Mouse (Mus musculus): Measurements from ENCODE around the gene Prnp.

The Prnp gene

DNA sequence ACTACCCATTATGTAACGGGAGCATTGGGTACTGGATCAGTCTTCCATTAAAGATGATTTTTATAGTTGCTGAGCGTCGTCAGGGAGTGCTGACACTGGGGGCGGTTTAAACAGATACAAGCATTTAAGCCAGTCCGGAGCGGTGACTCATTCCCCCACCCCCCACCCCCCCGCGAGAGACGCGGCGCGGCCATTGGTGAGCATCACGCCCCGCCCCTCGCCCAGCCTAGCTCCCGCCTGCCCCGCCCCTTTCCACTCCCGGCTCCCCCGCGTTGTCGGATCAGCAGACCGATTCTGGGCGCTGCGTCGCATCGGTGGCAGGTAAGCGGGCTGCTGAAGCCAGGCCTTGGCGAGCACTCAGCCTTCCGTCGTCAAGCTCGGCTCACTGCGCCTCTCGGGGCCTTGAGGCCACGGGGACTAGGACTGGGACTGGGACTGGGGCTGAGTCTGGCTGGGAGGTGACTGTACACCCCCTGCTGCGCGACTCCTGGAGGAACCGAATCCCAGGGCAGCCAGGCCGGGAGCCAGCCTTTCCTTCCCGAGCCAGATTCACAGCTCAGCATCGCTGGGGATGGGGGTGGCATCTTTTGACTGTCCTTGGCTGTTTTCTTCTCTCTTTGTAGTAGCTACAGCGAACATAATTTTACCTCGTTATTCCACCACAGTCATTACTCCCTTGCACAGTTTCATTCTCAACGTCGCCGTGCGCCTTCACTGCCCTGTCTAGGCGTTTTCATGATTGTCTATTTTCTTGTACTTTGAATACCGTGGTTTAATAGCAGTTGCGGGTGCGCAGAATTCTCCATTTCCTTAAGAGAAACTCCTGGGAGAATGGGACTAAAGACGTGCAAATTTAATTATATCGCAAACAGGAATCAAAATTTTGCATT is at the start of gene Prnp, which contains the start of gene Prn:
Gene Prnp (plus strand): TSS at position 246 of the 890 bp plus-strand sequence.
Gene Prn (plus strand): TSS at position 275 of the 890 bp plus-strand sequence.
- DNase-seq (ENCODE audit: low read depth, low spot score): peak; percentile 99

DNA sequence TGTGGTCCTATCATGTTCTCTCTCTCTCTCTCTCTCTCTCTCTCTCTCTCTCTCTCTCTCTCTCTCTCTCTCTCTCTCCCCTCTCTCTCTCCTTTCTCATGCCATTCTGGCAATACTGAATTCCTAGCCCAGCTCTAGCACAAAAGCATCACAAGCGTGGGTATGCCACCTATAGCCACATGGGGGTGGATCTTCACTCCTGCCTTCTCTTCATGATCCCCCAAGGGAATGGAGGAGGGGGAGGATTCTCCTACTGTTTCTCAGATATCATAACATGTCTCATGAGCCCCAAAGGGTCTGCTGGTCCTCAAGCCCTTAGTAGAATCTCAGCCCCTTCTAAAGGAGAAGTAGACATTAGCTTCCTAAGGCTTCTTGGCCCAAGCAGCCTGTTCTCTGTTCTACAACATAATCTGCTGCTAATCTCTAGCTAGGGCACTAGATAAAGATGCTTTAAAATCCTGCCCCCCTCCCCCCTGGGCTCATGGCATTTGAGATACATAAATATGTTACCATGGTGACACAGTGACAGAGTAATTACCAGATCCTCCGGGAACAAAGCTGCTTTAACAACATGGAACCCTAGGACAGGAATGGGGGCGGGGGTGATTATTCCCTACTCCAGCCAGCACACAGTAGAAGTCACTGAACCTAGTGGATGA is 47.0 kb upstream of the Prnp start:
- peak; percentile 57 for DNase-seq (ENCODE audit: low read depth, low spot score)

DNA sequence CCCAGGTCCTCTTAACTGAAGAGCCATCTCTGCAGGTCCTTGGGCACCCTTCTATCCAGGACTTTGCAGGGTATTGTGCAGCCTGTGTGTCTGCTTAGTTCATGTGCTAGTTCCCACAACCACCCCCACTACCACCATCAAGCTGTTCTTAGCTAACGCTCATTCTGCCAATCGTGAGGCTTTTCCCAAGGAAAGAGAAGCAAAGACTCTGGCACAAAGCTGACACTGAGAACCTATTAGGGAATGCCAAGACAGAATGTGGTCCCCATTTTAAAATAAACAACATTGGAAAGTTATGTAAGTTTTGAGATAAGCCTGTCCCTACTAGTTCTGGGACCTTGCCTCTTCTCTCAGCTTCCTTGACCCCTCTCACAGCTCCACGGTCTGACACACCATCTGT is 46.3 kb upstream of the Prnp start:
- DNase-seq (ENCODE audit: low read depth, low spot score): peak; percentile 78

DNA sequence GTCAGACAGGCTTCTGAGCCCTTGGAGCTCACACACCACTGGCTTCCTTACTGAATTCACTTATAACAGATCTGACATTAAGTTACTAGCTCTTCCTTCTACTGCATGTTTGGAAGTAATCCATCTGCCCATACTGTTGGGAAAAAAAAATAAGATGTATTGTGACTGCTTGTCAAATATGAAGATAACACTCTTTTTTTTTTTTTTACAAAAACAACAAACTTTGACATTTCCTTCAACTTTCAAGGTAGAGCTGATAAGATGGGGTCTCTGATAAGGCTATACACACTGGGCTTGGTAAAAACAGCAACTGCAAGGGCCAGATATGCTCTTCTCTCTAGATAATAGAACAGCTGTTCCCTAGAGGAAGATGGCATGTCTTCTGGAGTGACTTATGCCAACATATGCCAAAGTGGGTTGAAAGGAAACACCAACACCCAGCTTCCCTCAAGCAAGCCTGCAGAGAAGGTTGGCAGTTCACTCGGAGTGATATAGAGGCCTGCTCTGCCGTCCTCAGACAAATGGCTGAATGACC is 45.4 kb upstream of the Prnp start:
- DNase-seq (ENCODE audit: low read depth, low spot score): peak; percentile 30

DNA sequence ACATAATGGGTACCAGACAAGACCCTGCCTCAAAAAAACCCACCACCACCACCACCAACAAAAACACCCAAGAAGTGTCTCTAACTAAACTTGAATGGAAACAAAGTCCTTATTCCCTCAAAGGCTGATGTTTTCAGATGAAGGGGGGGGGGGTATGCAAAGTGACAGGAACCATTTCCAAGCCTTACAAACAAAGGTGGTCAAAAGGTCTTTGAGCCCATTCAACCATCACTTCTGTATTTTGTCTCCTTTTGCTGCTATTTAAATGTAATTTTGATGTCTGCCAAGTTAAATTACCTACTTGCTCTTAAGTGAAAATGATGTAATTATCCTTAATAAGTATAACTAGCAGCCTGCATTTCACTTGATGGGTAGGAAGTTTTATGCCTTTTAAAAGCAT is 43.1 kb upstream of the Prnp start:
- no peak for DNase-seq (ENCODE audit: low read depth, low spot score)

DNA sequence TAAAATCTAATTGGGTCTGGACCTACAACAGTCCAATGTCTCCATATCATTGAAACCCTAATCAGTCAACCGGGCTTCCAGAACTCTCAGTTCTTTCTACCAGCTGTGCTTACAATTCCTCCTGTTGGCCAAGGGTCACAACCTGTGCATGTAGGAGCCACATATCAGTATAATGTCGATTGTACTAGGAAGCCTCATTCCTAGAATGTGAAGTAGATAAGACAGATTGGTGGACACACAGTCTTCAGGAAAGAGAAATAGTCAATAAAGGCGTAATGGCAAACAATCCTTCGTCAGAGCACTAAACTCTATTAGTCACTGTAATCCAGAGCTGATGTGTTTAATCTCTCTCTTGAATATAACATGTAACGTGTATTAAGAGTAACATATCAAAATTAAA is 40.7 kb upstream of the Prnp start:
- DNase-seq (ENCODE audit: low read depth, low spot score): no peak

DNA sequence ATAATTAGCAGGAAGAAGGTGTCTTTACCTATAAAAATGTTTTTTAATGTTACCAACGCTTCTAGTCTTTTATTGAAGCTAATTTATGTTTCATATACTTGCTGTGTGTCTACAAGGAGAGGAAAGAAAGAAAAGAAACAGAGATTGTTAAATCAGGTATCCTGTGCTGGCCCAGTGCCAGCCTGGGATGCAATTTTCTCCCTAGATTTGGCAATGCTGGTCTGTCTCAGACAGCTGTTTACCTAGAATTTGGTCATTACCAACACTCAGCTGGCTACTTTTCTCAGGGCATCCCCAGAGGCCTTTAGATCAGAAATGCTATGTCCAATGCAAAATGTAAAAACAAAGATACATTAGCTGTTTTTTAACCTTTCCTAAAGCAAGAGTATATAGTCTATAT is 36.4 kb upstream of the Prnp start:
- no peak for DNase-seq (ENCODE audit: low read depth, low spot score)

DNA sequence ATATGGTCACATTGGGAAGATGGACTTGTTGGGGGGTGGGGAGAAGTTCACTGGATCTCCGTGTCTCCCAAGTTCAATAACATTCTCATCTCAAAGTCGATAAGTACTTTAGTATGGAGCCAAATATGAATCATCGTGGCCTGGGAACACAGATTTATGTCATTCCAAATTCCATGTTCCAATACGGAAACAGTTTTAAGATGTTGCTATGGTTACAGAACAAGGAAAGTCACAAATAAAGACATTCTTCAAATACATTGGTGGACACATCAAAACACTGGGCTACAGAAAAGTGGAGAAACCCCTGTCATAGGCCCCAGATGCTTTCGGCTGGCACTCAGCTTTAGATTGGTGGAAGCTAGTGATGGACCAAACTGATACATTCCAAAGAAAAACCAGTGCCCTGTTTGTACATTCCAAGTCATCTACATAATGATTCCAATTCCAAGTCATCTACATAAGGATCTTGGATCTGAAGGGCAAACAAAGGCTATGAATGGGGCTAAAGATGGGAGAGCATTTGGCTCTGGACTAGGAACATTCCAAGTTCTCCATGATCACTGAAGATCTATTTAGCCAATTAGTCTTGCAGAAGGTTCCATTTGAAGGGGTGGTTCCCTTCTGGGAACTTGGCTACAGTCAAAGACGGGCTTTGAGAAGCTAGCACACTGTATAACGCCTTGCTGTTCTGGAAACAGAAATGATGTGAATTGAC is 33.0 kb upstream of the Prnp start:
- DNase-seq (ENCODE audit: low read depth, low spot score): peak; percentile 32

DNA sequence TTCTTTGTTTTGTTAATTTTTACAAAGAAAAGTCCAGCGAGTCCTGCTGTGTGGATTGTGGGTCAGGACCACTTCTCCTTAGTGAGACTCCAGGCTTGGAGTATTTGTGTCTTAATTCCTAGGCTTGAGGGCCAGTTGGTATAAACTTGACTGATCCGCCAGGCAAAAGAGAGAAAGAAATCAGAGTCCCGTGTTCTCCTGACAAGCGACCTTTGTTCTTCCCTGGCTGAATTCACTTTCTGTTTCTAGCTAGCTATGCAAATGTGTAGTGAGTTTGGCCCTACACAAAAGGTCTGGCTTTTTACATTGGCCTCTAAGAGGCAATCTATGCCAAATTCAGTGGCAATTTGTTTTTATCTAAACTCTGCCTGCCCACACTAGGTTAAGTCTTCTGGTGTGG is 28.0 kb upstream of the Prnp start:
- DNase-seq (ENCODE audit: low read depth, low spot score): peak; percentile 75

DNA sequence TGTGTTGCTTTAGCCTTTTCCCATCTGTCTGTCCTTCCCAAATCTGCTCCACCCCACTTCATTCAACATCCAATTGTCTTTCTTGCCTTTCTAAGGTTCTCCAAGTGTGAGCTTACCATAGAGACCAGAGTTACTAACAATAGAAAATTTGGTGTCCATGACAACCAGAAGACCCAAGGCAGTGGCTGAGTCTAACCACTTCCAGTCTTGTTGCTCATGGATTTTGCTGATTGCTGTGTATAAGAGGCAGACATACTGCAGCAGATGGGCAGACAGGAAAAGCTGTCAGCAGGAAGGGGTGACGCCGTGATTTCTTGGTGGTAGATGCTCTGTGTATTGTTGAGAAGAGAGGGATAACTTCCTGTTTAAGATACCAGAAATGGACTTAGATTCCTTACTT is 26.6 kb upstream of the Prnp start:
- DNase-seq (ENCODE audit: low read depth, low spot score): peak; percentile 85

DNA sequence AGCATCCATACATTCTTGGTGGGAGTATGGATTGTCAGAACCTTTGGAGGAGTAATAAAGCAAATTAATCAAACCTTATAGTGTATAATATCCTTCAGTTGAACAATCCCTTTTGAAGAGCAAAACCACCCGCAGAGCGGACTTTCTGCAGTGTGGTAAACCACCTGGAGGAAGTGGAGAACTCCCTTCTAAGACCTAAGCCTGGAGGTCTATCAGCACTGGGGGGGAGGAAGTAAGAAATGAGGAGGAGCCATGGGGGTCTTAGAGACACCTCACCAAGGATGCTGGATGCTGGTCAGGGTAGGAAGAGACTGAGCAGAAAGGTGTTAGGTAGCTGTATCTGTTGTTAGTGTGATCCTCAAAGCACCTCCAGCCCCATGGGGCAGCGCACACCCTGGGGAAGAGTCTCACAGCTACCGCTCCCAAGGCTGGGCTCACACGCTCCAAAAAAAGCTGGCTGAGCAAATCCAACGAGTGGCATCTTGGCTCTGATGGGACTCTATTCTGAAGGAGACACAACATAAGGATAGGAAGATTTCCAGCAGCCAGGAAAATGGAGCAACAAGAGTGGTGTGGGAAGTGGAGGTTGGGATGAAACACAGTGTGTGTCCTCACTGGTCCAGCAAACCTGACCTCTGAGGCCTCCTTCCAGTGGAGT is 23.1 kb upstream of the Prnp start:
- peak; percentile 52 for DNase-seq (ENCODE audit: low read depth, low spot score)

DNA sequence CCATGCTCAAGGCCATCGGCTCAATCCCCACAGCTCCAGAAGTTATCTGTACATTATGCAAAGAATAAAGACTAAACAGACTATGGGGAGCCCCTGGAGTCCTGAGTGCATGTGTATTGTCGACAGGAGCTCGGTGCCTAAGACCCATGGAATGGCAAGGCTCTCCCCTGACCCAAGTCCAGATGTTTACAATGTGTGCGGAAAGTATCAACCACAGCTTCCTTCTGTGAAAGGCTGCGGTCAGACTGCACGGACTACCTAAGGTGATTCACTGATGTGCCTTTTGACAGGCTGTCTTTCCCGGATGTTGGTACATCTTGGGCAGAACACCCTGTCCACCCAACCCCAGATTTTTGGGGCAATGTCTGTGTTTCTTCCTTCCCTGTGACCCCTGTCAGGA is 21.5 kb upstream of the Prnp start:
- DNase-seq (ENCODE audit: low read depth, low spot score): no peak

DNA sequence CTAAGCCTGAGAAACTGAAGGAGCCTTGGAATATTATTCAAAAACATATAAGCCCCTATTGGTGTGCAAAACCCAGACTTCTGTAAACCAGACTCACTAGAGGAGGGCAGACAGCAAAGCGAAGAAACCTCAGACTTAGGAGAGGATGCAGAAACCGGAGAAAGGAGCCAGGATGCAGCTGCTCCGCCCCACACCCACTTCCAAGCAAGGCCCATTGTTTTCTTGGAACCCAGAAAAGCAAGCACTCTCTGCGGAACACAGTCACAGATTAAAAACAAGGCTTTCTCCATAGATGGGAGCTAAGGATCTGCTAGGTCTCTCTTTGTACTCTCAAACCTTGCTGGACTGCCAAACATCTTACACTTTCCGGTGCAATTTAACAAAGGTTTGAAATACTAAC is 17.2 kb upstream of the Prnp start:
- peak; percentile 74 for DNase-seq (ENCODE audit: low read depth, low spot score)

DNA sequence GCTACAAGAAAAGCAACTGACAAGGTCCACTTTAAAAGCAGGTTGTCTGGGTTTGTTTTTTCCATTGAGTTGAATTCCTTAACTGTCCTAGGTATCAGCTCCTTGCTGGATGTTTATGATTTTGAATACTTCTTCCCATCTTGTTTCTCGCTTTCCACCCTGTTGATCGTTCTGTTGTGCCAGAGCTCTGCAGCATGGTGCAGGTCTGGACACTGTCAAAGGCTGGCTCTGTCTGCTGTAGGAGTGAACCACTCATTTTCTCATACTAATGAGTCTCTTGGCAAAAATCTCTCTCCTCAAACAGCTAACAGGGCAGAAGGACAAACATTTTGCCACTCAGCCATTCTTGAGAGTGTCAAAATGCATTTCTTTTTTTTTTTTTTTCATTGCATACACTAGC is 14.6 kb upstream of the Prnp start:
- no peak for DNase-seq (ENCODE audit: low read depth, low spot score)

DNA sequence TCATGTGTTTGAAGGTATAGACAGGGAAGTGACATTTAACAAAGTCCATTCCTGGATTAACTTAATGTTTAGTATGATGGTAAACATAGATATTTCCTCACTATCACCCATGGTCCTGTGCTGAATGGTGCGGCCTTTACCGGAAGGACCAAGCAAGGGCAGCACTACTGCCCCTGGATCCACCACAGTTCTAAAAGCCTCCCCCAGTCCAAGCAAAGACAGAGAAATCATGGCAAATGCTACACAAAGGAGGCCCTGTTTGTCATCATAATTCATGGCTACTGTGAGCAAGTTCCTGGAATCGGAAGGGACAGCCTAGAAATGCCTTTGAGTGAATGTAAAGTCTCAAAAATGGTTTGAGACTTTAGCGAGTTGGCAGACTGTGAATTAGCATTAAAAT is 13.7 kb upstream of the Prnp start:
- no peak for DNase-seq (ENCODE audit: low read depth, low spot score)

DNA sequence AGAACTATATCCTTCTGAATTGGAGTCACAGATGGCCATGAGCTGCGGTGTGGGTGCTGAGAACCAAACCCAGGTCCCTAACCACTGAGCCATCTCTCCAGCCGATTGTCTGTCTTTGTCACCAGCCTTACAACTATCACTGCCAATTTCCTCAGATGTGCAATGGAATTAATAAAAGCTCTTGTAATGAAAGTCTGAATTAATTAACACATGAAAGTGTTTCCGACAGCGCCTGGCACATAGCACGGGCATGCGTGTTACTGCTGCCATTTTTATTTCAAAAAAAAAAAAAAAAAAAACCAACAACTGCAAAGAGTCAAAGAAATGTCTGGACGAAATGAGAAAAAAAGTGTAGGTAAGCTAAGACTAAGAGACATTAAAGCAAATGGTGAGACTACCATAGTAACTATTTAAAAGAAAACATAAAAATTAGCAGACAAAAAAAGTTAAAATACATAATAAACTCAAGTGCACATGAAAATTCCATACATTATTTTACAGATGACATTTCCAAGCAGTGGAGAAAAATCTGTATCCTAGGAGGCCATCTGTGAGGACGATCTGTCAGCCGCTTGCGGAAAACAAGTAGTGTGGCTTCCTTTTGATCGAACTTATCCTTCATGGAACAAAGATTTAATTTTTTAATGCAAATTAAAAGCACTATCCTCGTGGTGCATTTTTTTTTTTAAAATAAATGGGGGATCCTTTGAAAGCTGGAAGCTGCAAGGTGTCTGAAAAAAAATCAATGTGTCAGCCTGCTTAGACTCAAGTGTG is 12.2 kb upstream of the Prnp start:
- no peak for DNase-seq (ENCODE audit: low read depth, low spot score)

DNA sequence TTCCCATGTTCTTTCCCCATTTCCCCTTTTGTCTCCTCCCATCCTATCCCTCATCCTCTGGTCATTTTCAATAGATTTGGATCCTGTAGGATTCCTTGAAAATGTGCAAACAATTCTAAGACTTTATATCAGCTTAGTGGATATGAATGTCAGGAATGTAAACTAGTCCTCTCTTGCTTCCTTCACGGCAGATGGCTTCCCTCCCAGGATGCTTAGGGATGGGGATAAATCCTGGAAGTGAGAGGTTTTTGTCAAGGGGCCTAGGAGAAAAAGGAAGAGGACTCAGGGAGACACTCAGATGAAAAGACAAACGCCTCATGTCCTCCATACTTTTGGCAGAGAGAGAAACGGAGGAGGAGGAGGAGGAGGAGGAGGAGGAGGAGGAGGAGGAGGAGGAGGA is 7.3 kb upstream of the Prnp start:
- DNase-seq (ENCODE audit: low read depth, low spot score): peak; percentile 32

DNA sequence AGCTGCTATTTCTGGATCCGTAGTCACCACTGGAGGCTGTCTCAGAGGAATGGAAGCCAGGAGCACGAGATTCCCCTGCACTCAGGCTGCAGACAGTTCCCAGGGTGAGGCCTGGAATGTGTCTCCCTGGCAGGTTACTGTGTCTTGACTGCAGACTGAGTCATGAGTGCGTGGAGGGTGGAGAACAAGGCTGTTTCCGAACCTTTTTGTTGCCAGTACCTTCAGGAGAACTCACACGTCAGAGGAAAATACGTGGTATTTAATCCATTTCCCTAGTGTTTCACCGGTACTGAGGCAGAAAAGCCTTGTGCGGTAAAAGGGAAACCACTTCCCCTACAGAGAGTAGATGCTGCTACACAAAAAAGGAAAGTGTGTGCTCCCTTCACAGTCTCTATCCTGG is 6.9 kb upstream of the Prnp start:
- peak; percentile 83 for DNase-seq (ENCODE audit: low read depth, low spot score)

DNA sequence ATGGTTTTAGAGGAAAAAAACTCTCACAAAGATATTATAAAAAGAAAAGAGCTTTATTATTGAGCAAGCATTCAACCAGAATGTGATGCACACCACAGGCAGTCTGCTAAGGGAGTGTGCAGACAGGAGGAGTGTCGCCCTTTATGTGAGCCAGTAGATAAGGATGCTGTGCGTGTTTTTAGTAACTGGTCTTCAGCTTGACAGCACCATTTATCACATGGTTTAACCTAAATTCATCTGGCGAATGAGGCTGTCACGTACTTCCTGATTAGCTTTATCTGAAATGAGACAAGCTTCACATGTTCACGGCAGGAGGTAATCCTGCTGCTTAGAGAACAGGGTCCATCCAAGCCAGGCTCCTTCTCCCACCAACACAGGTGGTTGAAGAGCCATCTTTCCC is 4.7 kb upstream of the Prnp start:
- DNase-seq (ENCODE audit: low read depth, low spot score): no peak

DNA sequence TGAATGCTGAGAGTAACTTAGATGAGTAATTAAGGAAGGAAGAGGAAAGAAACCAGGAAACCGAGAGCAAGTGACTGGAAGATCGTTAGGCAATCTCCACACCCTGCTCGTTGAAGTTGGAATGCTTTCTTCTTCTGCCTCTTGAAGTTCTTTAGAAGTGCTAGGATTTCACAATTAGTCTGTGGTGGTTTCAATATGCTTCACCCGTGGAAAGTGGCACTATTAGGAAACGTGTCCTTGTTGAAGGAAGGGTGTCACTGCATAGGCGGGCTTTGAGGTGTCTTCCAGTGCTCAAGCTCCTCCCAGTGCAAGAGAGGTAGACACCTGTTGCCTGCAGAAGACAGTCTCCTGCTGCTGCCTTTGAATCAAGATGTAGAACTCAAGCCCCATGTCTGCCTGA is 4.0 kb upstream of the Prnp start:
- DNase-seq (ENCODE audit: low read depth, low spot score): no peak

DNA sequence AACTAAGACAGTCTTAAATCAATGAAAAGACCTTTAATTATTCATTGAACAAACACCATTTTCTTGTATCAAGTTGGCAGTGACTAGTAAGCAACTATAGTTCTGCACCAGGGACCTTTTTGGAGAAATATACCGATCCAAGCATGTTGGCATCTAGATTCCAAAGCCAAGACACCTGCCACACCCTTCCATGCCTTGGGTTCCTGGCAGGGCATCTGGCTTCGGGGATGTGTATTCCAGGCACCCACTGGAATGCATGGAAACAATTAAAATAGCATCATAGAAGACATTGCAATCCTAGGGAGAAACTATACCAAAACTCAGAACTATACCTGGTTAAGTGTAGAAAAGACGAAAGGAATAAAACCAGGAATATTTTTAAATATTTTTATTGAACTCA is 3.5 kb upstream of the Prnp start:
- DNase-seq (ENCODE audit: low read depth, low spot score): no peak
